Mouse (Mus musculus): ENCODE results near the gene Ntsr1.

Ntsr1 gene

GRCm38 (mm10) chr2:180499741-180500140 lies at the start of gene Ntsr1:
Gene Ntsr1, plus strand, starts transcription at chr2:180499976.
- no peak for DNase-seq (ENCODE audit: low spot score)

GRCm38 (mm10) chr2:180450529-180450928 lies 49.2 kb upstream of the Ntsr1 start:
- no peak for DNase-seq (ENCODE audit: low spot score)

GRCm38 (mm10) chr2:180455723-180456698 lies 43.8 kb upstream of the Ntsr1 start, which contains the start of gene Slco4a1:
Gene Slco4a1, plus strand, starts transcription at chr2:180456245.
- DNase-seq (ENCODE audit: low spot score): no peak

- no peak for DNase-seq (ENCODE audit: low spot score)
Observed at GRCm38 (mm10) chr2:180456705-180457104, 43.1 kb upstream of the Ntsr1 start.

GRCm38 (mm10) chr2:180457680-180458079 lies 42.1 kb upstream of the Ntsr1 start:
- DNase-seq (ENCODE audit: low spot score): no peak

- DNase-seq (ENCODE audit: low spot score): no peak
Observed at GRCm38 (mm10) chr2:180459437-180459836, 40.3 kb upstream of the Ntsr1 start.

- no peak for DNase-seq (ENCODE audit: low spot score)
Observed at GRCm38 (mm10) chr2:180460801-180461200, 39.0 kb upstream of the Ntsr1 start.

- DNase-seq (ENCODE audit: low spot score): no peak
Observed at GRCm38 (mm10) chr2:180462593-180462992, 37.2 kb upstream of the Ntsr1 start.

- DNase-seq (ENCODE audit: low spot score): no peak
Observed at GRCm38 (mm10) chr2:180466505-180466904, 33.3 kb upstream of the Ntsr1 start.

- DNase-seq (ENCODE audit: low spot score): no peak
Observed at GRCm38 (mm10) chr2:180468871-180469270, 30.9 kb upstream of the Ntsr1 start.

GRCm38 (mm10) chr2:180469768-180470167 lies 30.0 kb upstream of the Ntsr1 start:
- DNase-seq (ENCODE audit: low spot score): no peak

- DNase-seq (ENCODE audit: low spot score): no peak
Observed at GRCm38 (mm10) chr2:180472306-180473079, 27.3 kb upstream of the Ntsr1 start.

- peak; percentile 64 for DNase-seq (ENCODE audit: low spot score)
Observed at GRCm38 (mm10) chr2:180473080-180473440, 26.7 kb upstream of the Ntsr1 start.

GRCm38 (mm10) chr2:180474864-180475263 lies 24.9 kb upstream of the Ntsr1 start:
- DNase-seq (ENCODE audit: low spot score): no peak

- no peak for DNase-seq (ENCODE audit: low spot score)
Observed at GRCm38 (mm10) chr2:180482274-180482673, 17.5 kb upstream of the Ntsr1 start.

GRCm38 (mm10) chr2:180484882-180485281 lies 14.9 kb upstream of the Ntsr1 start:
- no peak for DNase-seq (ENCODE audit: low spot score)

GRCm38 (mm10) chr2:180485306-180485705 lies 14.5 kb upstream of the Ntsr1 start:
- DNase-seq (ENCODE audit: low spot score): no peak

- no peak for DNase-seq (ENCODE audit: low spot score)
Observed at GRCm38 (mm10) chr2:180488210-180488751, 11.5 kb upstream of the Ntsr1 start.

GRCm38 (mm10) chr2:180495906-180496305 lies 3.9 kb upstream of the Ntsr1 start:
- DNase-seq (ENCODE audit: low spot score): no peak

GRCm38 (mm10) chr2:180500726-180501125 lies 950 bp downstream of the Ntsr1 start:
- no peak for DNase-seq (ENCODE audit: low spot score)

- no peak for DNase-seq (ENCODE audit: low spot score)
Observed at GRCm38 (mm10) chr2:180501217-180501967, 1.6 kb downstream of the Ntsr1 start.

- DNase-seq (ENCODE audit: low spot score): no peak
Observed at GRCm38 (mm10) chr2:180506281-180506680, 6.5 kb downstream of the Ntsr1 start.
